Mouse (Mus musculus) cerebellum, adult 2 months (tissue): ENCODE measurements around the gene Pnisr.

Experiments
- CTCF ChIP-seq: fragments of 200-500 bp; IDR thresholded peaks from 2 replicates; pipeline ENCODE4 v1.5.1; 2011; ENCODE audit warnings: low read depth, mild to moderate bottlenecking, control low read depth, low read length, moderate library complexity, borderline replicate concordance; ENCODE audit not compliant: insufficient read depth
- POLR2A ChIP-seq: fragments of 200-500 bp; IDR thresholded peaks from 2 replicates; pipeline ENCODE4 v1.6.1; 2011; ENCODE audit warnings: low read length, control low read depth, borderline replicate concordance; ENCODE audit not compliant: insufficient read depth

DNA sequence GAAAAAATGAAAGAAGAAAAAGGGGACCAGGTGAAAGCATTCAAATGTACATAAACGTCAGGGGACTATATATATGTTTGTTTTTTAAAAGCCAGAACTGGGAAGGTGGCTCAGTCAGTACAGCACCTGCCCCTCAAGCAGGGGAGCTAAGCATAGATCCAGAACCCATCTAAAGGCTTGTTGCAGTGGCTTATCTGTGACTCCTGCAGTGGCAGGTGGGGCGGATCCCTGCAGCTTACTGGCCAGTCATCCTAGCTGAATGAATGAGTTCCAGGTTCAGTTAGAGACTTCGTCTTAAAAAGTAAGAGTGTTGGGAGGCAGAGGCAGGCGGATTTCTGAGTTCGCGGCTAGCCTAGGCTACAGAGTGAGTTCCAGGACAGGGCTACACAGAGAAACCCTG lies 35.4 kb downstream of the Pnisr start:
- no peak for TF ChIP-seq CTCF
- TF ChIP-seq POLR2A = no peak
